Mouse (Mus musculus) megakaryocyte progenitor cell, adult 5-6 weeks (primary cell): ENCODE data around the gene Sel1l3. TPM values are rescaled to one million over a fixed set of nuclear protein-coding genes. Genes with fewer than 3 reads are reported as not detected.

Experiments
- ATAC-seq: replicated peaks from 2 replicates; pipeline ENCODE4 v1.8.0; 2016; ENCODE audit warnings: mild to moderate bottlenecking, moderate TSS enrichment, inconsistent platforms; ENCODE audit not compliant: poor library complexity
- total RNA-seq, 2 experiments: library from RNA; stranded (forward) in 1 of 2; stranded (reverse) in 1 of 2; fragments of 157-497, 149-512 nt in 1 of 2; fragments of 200-1000 nt in 1 of 2; gene quantifications; 2 replicates each; pipeline versions ENCODE4 v1.2.3 to v1.2.4; 2015 to 2017

The Sel1l3 gene
- total RNA-seq, 2 experiments from 2014 or later = not detected

DNA sequence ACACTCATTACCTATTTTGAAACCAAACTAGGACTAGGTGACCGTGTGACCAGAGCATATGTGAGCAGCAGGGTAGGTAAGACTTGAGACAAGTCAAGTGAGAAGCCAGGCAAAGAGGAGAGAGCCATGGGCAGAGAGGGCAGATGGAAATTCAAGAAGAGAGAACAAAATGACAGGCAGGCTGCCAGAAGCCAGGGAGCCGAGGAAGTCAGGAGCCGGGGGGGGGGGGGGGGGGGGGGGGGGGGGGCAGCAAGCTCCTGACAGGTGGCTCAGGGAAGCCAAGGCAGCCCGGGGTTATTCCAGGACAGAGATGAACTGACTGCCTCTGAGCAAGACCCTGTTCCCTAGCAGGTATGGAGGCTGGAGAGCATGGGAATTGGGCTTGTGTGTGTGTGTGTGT lies 37.7 kb downstream of the Sel1l3 start:
- ATAC-seq = no peak

DNA sequence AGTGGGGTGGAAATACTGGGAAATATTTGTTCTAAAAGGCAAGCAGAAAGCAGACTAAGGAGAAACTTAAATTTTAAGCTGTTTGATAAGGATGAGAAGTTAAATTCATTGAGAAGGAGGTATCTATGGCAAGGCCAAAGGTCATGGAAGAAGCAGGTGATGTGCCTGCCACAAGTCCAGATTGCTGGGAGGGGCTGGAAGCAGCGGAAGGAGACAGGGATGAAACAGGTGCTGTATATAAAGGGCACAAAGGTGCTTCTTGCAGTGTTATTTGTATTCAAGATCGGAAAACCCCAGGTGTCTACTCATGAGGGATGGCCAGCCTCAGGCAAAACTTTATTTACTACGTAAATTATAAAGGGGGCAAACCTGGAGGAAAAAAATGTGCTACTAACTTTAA lies 38.5 kb downstream of the Sel1l3 start:
- no peak for ATAC-seq

DNA sequence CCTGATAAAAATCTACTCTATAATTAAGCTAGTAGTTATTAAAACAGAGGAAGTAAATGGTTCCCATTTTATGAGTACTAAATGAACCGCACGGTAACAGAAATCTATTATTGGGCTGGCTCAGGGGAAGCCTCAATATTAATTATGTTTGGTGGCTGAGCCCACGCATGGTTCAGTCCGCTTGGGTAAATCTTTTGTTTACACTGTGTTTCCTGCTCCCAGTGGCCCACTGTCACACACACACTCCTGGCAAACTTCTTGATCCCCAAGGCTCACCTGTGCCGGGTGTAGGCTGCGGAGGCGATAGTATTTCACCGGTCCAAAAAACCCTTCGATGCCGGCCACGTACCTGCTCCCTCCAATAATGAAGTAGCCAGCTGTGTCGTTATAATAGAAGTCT lies 39.3 kb downstream of the Sel1l3 start:
- ATAC-seq = no peak

DNA sequence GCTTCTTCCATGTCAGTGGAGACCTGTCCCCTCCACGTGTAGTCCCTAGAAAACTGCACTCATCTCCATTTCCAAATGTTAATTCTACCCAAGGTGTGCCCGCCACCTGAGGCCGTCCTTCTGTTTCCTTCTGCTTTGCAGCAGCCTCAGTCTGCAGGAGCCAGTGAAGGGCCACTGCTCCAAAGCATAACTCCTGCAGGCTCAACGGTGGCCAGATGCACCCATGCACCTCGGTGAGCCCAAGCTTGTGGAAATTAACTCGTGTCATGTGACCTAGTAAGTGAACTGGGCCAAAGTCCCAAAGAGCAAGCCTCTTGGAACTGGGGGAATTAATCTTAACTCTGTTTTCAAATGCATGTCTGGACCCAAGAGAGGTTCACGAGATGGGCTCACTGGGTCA lies 40.8 kb downstream of the Sel1l3 start:
- ATAC-seq = no peak

DNA sequence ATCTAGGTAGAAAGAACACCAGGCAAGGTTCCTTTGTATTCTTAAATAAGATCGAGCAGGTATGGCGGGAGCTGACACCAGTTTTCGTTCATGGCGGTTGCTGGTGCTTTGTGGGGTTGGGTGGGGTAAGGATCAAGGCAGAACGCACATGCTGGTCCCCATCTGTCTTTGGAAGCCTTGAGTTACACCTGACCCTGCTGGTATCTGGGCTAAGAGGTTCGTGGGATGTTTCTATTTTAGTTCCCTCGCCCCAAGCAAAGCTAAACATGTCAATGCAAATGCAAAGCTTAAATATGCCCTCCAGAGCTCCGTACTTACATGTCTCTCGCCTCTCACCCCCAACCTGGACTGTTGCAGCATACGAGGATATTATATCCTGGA lies 41.5 kb downstream of the Sel1l3 start:
- ATAC-seq = no peak

DNA sequence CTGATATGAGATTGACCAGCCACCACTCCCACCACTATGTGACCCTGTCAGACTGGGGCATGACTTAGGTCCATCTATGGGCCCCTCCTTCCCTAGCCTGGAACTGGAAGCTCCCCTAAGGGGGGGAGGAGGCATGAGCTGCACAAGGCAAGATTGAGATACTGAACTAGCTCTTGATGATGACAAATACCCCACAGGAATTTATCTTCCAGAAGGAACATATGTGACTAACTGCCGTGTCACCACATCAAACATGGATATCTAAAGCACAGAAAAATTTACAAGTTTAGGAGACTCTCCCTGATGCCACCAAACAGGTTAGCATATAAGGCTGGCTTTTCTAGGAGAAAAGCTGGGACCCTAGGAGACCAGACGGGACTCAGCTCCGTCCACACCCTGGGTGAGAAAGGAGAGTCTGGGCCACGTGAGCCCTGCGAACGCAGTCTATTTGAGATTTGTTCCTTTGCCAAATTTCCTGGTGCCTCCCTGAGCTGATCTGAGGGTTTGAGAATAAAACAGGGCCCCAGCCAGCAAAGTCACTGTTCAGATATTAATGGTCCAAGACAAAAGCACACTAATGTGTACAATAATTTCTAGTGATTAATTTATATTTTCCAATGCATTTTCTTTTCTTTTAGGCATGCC lies 42.0 kb downstream of the Sel1l3 start:
- ATAC-seq = no peak

DNA sequence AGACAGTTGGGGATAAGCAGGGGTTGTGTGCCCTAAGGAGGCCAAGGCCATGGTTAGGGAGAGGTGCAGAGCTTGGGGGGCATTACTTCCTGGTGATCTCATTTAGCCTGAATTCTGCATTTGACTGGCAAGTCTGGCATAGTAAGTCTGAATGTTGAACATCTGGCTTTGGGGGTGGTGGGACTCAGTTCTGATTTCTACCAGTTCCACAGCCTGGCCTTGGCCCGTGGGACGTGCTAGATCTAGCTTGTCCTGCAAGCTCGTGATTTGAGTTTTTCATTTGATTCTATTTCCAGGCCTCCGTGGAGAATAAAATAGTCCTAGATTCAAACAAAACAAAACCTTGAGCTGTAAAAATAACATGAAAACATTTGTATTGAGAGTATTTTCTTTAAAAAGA lies 46.2 kb downstream of the Sel1l3 start:
- no peak for ATAC-seq

DNA sequence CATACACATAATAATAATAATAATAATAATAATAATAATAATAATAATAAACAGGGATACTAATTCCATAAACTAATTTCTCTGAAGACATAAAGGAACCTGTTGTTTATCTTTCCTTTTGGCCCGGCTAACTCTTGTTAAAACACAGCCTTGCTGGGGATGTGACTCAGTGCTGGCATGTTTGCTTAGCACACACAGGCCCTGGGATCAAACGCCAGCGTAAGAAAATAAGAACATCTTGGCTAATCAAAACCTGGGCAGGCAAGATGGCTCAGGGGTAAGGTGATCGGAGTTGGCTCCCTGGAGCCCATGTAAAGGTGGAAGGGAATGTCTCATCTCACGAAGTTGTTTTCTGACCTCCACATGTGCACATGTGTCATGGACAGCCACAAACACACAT lies 48.1 kb downstream of the Sel1l3 start:
- ATAC-seq = no peak

DNA sequence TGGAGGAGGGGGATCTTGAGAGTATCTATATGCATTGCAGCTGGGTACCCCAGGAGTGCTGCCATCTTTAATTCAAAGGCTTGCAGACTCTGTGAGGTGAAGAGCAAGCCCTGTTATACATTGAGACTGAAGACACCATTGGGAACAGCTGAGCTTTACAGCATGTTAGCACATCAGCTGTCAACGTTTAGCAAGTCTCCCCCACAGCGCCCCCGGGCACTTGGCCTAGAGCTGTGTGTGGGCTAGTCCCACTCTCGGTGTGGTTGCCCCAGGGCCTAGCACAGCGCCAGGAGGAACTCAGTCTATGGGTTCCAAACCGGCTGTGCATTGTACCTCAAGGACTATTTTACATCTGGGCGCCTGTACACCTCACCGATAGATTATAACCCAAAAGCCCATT lies 51.3 kb downstream of the Sel1l3 start:
- ATAC-seq = no peak

DNA sequence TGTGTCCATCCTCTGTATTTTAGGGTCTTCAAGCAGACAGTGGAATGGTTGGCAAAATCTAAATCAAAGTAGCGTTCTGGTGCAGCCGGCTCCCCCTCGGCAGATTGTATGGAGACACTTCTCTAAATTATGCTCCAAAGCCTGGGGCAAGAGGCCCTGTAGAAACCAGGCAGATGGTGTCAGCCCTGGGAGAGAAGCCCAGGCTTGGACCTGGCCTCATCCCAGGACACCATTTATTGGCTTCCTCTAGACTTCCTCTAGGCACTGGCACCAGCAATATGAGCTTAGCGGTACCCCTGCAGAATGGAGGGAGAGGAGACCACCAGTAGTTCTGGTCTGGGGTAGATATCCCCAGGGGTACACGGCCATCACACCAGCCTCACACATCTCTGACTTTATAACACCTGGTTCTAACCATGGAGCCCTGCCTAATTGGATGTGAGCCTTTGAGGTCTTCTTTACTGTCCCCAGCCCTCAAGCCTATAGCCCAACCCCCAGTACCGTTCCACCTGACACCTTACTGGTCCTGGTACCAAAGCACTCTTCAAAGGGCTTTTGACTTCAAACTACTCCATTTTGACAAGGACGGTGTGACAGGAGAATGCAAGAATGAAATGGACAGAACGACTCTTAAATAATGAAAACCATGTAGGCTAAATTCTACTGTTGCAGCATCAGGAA lies 52.1 kb downstream of the Sel1l3 start:
- no peak for ATAC-seq

DNA sequence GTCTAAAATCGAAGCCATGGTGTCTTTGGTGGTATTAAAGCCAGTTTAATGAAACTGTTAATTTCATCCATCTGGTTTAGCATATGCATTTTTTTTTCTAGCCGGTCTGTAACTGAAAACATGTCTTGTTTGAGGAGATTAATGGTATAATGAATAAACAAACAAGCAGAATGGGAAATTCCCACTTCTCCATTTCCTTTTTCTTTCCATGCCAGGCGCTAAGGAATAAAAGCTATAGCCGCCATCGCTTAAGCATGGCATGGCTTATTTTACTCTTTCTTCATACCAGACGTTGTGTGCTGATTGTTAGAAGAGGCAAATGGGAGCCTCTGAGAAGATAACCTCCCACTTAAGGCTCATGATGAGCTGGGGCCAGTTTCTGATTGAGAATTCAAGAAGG lies 53.5 kb downstream of the Sel1l3 start:
- no peak for ATAC-seq

DNA sequence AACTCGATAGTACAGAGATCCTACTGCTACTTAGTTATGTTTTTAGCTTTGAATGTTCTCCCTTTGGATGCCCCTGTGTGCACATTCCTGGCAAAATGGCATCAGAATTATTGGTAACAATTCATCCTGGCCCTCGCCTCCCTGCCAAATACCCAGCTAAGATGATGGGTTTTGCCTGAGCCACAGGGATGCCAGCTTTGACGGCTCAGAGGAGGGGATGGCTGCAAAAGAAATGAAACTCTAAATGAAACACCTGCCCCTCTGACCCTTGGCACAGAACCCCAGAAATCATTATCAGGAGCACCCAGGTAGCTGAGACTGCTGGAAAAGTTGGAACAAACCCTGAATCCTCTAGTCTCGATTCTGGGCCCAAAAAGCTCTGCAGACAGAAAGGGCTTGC lies 54.1 kb downstream of the Sel1l3 start:
- no peak for ATAC-seq

DNA sequence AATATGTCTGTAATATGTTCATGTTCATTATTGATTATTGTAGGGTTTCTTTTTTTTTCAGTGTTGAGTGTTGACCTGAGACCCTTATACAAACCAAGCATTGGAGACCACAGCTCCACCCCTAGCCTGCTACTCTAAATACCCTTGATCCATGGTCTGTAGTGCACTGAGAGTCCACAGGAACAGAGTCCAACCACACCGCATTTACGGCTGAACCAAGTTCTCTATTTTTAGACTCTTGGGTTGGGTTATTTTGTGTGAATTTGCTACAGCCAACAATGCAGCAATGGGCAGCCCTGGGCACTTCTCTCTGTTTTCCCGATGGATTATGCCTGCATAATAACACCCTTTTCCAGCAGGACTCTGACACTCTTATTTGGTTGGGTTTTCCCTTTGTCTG lies 54.6 kb downstream of the Sel1l3 start:
- ATAC-seq = no peak

DNA sequence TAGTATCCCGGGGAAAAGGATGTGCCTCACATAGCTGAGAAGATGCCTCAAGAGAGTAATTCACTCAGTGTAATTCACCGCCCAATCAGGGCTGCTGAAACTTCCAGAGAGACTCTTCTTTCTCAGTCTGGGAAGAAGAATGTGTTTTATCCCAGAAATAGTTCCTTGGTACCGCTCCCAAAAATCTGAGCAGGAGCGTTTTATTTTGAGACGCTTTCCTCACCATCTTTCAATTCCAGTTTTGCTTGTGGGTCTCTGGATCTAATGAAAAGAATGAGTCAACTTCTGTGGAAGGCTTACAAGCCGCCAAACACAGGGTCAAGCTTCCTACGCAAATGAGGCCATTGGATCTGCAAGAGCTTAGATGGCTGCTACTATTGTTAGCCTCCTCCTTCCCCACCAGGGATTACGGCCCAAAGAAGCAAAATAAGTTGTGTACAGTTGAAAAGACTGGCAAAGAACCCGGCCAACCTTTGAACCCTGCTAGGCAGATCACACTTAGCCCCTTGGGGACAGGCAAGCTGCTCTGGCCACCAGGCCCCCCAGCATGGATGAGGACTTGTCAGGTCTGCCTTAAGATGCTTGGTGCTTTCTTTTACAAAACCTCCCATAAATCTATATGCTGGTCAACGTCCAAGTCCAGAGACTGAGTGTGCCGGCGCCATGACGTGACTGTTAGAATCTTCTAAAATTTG lies 57.6 kb downstream of the Sel1l3 start:
- no peak for ATAC-seq

DNA sequence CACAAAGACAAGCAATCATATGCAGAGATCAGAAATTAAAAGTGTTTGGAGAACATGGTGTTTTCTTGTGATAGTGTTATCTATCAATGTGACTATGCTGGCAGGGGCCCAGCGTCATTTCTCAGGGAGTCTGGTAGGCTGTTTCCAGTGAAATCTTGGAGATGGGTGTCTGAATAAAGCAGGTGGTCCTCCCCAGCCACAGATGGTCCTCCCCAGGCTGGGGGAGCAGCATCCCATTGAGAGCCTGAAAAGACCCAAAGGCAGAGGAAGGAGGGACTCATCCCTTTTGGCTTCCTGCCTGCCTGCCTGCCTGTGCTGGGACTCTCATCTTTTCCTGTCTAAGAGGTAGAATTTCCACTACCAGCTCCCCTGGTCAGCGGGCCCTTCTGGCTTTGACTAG lies 59.2 kb downstream of the Sel1l3 start:
- no peak for ATAC-seq

DNA sequence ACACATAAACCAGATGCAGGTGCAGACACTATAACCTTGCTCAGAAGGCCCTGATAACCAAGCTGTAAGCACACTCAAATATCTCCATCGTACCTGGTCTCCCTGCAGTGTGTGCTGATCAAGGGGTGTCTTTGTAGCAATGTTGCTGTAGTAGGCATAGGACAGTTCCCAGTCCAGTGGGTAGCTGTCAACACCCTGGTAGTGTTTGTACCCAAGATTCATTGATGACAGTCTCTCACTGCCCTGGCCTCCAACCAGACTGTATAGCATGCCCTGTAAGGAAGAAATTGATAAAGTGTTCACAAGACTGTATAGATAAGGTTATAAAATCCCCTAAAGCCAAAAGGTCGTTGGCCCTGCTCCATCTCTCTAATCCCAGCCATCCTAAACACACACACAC lies 59.6 kb downstream of the Sel1l3 start:
- no peak for ATAC-seq

DNA sequence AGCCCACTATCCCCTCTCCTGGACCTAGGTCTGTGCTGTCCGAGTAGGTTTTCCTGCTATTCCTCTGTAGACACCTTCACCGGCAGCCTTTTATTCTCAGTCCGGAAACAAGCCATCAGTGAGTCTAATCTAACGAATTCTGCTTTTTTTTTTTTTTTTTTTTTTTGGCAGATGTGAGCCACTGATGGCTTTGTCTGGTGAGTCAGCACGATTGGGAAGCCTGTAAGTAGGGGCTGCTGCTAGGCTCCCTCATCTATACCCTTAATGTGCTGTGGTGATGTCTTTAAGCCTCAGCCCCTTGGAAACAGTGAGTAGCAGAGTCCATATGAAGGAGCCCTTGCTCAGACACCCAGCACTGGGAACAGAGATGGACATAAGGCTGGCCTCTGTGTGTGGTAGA lies 60.6 kb downstream of the Sel1l3 start:
- ATAC-seq = peak; percentile 17; the same call in 1 of the 2 replicates

DNA sequence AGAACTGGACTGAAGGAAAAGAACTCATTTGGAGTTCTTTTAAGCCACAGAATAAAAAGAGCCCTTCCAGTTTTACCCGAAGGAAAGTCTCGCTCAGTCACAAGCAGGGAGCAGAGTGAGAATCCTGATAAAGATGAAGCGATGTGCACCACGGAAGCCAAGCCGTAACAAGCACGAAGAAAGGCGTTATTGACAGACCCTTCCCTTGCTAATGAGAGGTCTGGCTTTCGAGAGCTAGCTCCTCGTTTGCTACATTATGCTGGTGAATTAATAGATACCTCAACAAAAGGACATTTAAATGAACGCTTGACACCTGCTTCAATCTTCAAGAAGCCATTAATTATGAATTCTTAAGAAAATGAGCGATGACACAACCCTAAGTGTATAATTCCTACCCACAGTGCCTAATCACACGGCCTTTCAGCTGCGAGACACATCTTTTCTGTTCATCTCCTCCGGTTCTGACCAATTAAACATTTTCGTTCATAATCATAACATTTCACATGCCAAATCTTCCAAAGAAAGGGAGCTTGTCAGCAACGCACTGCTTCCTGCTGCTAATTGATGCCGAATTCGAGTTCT lies 62.3 kb downstream of the Sel1l3 start:
- ATAC-seq = no peak

DNA sequence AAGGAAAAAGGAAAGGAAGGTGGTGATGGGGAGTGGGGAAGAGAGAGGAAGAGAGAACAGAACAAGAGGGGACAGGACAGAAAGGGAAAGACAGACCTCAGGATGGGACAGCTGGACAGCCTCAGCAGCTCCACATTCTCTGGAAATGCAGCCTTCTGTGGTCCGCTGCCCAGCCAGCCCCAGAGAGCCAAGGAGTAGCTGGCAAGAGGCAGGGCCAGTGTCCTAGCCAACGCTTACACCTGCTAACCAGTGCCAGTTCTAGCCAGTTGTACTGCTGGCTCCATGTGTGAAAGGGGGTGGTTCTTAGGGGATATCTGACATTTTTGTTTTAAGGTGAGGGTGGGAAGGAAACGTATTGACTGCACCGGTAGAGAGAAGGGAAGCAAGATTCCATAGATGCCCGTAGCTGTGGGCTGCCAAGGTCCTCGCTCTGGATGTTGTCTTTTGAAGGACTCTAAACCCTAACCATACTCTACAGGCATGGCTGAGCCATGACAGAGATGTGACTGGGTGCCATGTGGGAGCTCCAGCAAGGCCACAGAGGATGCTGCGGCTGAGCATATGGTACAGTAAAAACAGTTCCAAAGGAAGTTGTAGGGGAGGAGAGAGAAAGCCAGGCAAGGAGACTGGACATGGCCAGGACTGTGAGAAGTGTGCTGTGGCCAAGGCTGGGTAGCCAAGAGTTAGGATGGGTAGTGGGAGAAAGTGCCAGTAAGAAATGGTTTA lies 64.6 kb downstream of the Sel1l3 start:
- ATAC-seq = no peak

DNA sequence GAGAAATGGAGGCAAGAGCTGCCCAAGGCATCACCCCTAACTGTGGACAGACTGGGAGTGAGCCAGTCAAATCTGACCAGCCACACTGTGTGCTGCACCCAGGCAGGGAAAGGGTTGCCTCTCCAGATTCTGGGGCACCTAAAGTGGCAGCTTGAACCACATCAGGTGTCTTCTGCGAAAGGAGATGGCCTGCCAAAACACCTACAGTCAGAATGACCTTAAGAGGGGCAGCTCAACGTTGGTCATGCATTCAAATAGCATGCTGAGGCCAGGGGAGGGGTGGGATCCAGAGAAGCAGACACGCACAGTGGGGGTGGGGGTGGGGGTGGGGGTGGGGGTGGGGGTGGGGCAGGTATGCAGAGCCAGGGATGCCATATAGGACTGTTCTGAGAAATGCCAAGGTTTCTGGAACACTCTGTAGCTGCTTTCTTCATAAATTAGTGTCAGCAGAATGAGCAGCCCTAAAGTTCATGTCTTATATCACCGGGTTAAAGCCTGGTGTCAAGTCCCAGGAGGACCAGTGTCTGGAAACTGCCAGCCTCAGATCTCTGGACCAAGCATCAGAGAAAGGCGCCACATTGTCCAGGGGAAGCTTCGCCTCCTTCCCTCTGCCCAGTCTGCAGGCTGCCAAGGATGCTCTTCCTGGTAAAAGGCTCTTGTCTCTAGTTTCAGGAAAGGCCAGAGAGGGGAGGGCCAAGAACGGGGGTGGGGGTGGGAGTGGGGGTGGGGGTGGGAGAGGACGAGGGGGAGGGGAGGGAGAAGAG lies 65.4 kb downstream of the Sel1l3 start:
- no peak for ATAC-seq

DNA sequence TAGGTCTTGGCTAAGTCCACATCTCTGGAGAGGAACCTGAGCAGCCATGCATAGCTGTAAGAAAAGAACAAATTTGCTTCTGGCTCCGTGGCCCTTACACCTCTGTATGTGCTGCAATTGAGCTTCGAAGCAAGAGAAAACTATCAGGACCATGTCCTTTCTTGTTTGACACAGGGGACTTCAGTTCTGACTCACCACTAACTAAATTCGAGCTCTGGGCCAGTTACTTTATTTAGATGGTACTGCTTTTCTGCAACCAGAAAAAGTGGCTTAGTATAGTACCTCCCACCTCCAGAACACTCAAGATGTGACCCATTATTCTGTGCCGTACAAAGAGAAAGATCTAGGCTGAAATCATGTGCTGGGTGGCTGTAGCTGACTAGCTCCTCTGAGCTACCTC lies 66.3 kb downstream of the Sel1l3 start:
- no peak for ATAC-seq
